In genomic region chr10:78412319-78413151, GRCm38 (mm10) we compare ENCODE assay signal across 7 mouse cellular contexts. TPM values are rescaled to one million over a fixed set of nuclear protein-coding genes. Genes with fewer than 3 reads are reported as not detected.
DNase-seq lines count a peak whose midpoint lies in the region; ATAC-seq and TF ChIP-seq lines count a peak whose summit lies in the region.

Gene Rrp1, minus strand, starts transcription at chr10:78413043.

- under 1% methylated on average over 70 of the region's 70 CpGs for WGBS in embryonic facial prominence, embryonic 10.5 days
- WGBS in intestine, postnatal 0 days, result under 1% methylated on average over 70 of the region's 70 CpGs
- WGBS in midbrain, embryonic 12.5 days, result under 1% methylated on average over 70 of the region's 70 CpGs
- WGBS in small intestine, adult 2 months, result under 1% methylated on average over 70 of the region's 70 CpGs

- peaks cover 36% of the 10 kb centered on the region for H3K36me3 ChIP-seq in embryonic facial prominence, embryonic 10.5 days (replicated peaks)
- peaks cover 30% of the 10 kb centered on the region for H3K36me3 ChIP-seq in intestine, postnatal 0 days (ENCODE audit: control insufficient read depth, insufficient read depth)
- H3K36me3 ChIP-seq in midbrain, embryonic 12.5 days, result peaks cover 34% of the 10 kb centered on the region
- H3K36me3 ChIP-seq in small intestine, adult 2 months (ENCODE audit: control insufficient read depth, insufficient read depth, low read length), result peaks cover 22% of the 10 kb centered on the region

- H3K27ac ChIP-seq in embryonic facial prominence, embryonic 10.5 days (replicated peaks), result peak within 1 kb of the TSS; percentile 89
- H3K27ac ChIP-seq in intestine, postnatal 0 days (ENCODE audit: low read depth, low read length), result peak within 1 kb of the TSS; percentile 84
- H3K27ac ChIP-seq in midbrain, embryonic 12.5 days (replicated peaks), result peak within 1 kb of the TSS; percentile 76
- H3K27ac ChIP-seq in small intestine, adult 2 months (ENCODE audit: insufficient read depth, low read depth, low read length), result peak within 1 kb of the TSS; percentile 12; the same call in 1 of the 2 replicates

- H3K27me3 ChIP-seq in embryonic facial prominence, embryonic 10.5 days (replicated peaks; ENCODE audit: low read depth, poor library complexity, severe bottlenecking), result no peaks in the 10 kb centered on the region
- no peaks in the 10 kb centered on the region for H3K27me3 ChIP-seq in intestine, postnatal 0 days (replicated peaks; ENCODE audit: control insufficient read depth, insufficient read depth, low read length)
- H3K27me3 ChIP-seq in midbrain, embryonic 12.5 days, result no peaks in the 10 kb centered on the region
- no peaks in the 10 kb centered on the region for H3K27me3 ChIP-seq in small intestine, adult 2 months (ENCODE audit: control insufficient read depth, insufficient read depth, low read length)

- peak within 1 kb of the TSS; percentile 79 for H3K9ac ChIP-seq in intestine, postnatal 0 days (ENCODE audit: low read depth, low read length)
- peak within 1 kb of the TSS; percentile 70 for H3K9ac ChIP-seq in midbrain, embryonic 12.5 days (replicated peaks)

- peaks cover 15% of the 10 kb centered on the region for H3K4me1 ChIP-seq in embryonic facial prominence, embryonic 10.5 days
- no peaks in the 10 kb centered on the region for H3K4me1 ChIP-seq in intestine, postnatal 0 days (replicated peaks; ENCODE audit: control insufficient read depth, insufficient read depth, low read length)
- H3K4me1 ChIP-seq in midbrain, embryonic 12.5 days, result peaks cover 10% of the 10 kb centered on the region
- H3K4me1 ChIP-seq in small intestine, adult 2 months (ENCODE audit: control insufficient read depth, insufficient read depth, insufficient read length, low read length), result no peaks in the 10 kb centered on the region

- peak; percentile 89 for ATAC-seq in intestine, postnatal 0 days
- peak; percentile 91 for ATAC-seq in midbrain, embryonic 12.5 days (ENCODE audit: low FRiP score, low read depth)

- H3K9me3 ChIP-seq in embryonic facial prominence, embryonic 10.5 days, result no peaks in the 10 kb centered on the region
- no peaks in the 10 kb centered on the region for H3K9me3 ChIP-seq in intestine, postnatal 0 days (ENCODE audit: control insufficient read depth)
- H3K9me3 ChIP-seq in midbrain, embryonic 12.5 days, result no peaks in the 10 kb centered on the region

- TF ChIP-seq CTCF in intestine, postnatal 0 days (IDR thresholded peaks at IDR 0.05; ENCODE audit: low read depth), result peak; percentile 100
- TF ChIP-seq CTCF in small intestine, adult 2 months (IDR thresholded peaks at IDR 0.05; ENCODE audit: extremely low read depth, insufficient read length, insufficient replicate concordance, low read depth, low read length), result peak; percentile 98

- H3K4me3 ChIP-seq in embryonic facial prominence, embryonic 10.5 days, result peak within 1 kb of the TSS; percentile 93
- peak within 1 kb of the TSS; percentile 58 for H3K4me3 ChIP-seq in intestine, postnatal 0 days (ENCODE audit: low read depth, low read length)
- H3K4me3 ChIP-seq in midbrain, embryonic 12.5 days, result peak within 1 kb of the TSS; percentile 95
- H3K4me3 ChIP-seq in small intestine, adult 2 months (ENCODE audit: low read depth, low read length), result peak within 1 kb of the TSS; percentile 65

- peak; percentile 38; the same call in 1 of the 2 replicates for TF ChIP-seq POLR2A in small intestine, adult 2 months (IDR thresholded peaks at IDR 0.05; ENCODE audit: low read depth, low read length)

- DNase-seq in adrenal gland, postnatal 10 days, result peak; percentile 96
- peak; percentile 94 for DNase-seq in embryonic facial prominence, embryonic 10.5 days (ENCODE audit: low spot score)
- no peak for DNase-seq in gonadal fat pad, adult 2 months (ENCODE audit: low read depth)
- DNase-seq in left cerebral cortex, postnatal 4 days, result peak; percentile 93

- H3K4me2 ChIP-seq in intestine, postnatal 0 days (replicated peaks; ENCODE audit: low read depth), result peak within 1 kb of the TSS; percentile 85
- H3K4me2 ChIP-seq in midbrain, embryonic 12.5 days (replicated peaks), result peak within 1 kb of the TSS; percentile 77

- intact Hi-C loops in left cerebral cortex, postnatal 4 days (cut with DNase I), result no loop called here

RNA-seq across cellular contexts. Expression of gene Rrp1, which starts in this region (rescaled TPM):
- total RNA-seq in adrenal gland, postnatal 10 days (2021), result 100 to 1,000 TPM; 186 to 194 TPM
- polyA plus RNA-seq in embryonic facial prominence, embryonic 10.5 days (2016; fragmentation: Nextera tagmentation; extraction: Ambion mirVana), result 358 and 365 TPM in 2 replicates
- 94.1 and 150 TPM in 2 replicates for polyA plus RNA-seq in gonadal fat pad, adult 2 months (2012; rRNA removed)
- polyA plus RNA-seq in intestine, postnatal 0 days (2015; fragmentation: Nextera tagmentation; extraction: Ambion mirVana), result 141 and 148 TPM in 2 replicates
- total RNA-seq in left cerebral cortex, postnatal 4 days (2021), result 100 to 1,000 TPM; 295 to 298 TPM
- polyA plus RNA-seq in midbrain, embryonic 12.5 days (2016; fragmentation: Nextera tagmentation; extraction: Ambion mirVana), result 320 and 330 TPM in 2 replicates
- polyA plus RNA-seq in small intestine, adult 2 months (2012; rRNA removed), result 24.4 and 42.0 TPM in 2 replicates

Comparison
In these comparisons a context has a peak if more than half of its experiments do, and no peak if none do; other contexts are left out.
1. H3K27ac ChIP-seq: peak in every context shown above with its lines; median percentile 89 in embryonic facial prominence, embryonic 10.5 days; 84 in intestine, postnatal 0 days; 76 in midbrain, embryonic 12.5 days; 12 in small intestine, adult 2 months.